Mouse (Mus musculus) kidney, adult 2 months (tissue): ENCODE data around the gene Cdkl4.

Experiments used
- CTCF ChIP-seq: fragments of 200-500 bp; conservative IDR thresholded peaks from 2 replicates; pipeline ENCODE4 v1.5.1; 2011; ENCODE audit warnings: low read depth, mild to moderate bottlenecking, control low read depth, low read length, moderate library complexity, mixed read lengths; ENCODE audit not compliant: insufficient read depth, insufficient read length
- POLR2A ChIP-seq: fragments of 200-500 bp; IDR thresholded peaks from one replicate; pipeline ENCODE4 v1.6.1; 2011; ENCODE audit warnings: low read depth, low read length, control low read depth

- TF ChIP-seq POLR2A (no peak), CTCF (no peak)
Measured at GRCm38 (mm10) chr17:80498600-80499268, 78.9 kb downstream of the Cdkl4 start.
